Mouse (Mus musculus) ES-E14 (cell line): ENCODE results near the gene Hs3st5.

Source experiments
- CHD2 ChIP-seq: IDR thresholded peaks from 2 replicates; pipeline ENCODE4 v1.6.1; 2014; ENCODE audit warnings: mild to moderate bottlenecking, low read depth, low read length, inconsistent platforms
- HCFC1 ChIP-seq: IDR thresholded peaks from 2 replicates; pipeline ENCODE4 v1.6.1; 2012; ENCODE audit warnings: low read length, inconsistent platforms, borderline replicate concordance; ENCODE audit not compliant: insufficient read depth
- MAFK ChIP-seq: IDR thresholded peaks from 2 replicates; pipeline ENCODE4 v1.6.1; 2014; ENCODE audit warnings: mild to moderate bottlenecking, low read depth, low read length, inconsistent platforms; ENCODE audit not compliant: insufficient read depth
- ZNF384 ChIP-seq: IDR thresholded peaks from 2 replicates; pipeline ENCODE4 v1.6.1; 2012; ENCODE audit warnings: low read depth, low read length, inconsistent platforms

GRCm38 (mm10) chr10:36773595-36773994, 267.0 kb downstream of the Hs3st5 start:
- TF ChIP-seq ZNF384 (no peak), MAFK (no peak), HCFC1 (no peak), CHD2 (no peak)
